Mouse (Mus musculus): ENCODE data around the gene Tcf7l2. TPM values are rescaled to one million over a fixed set of nuclear protein-coding genes. Genes with fewer than 3 reads are reported as not detected.

Gene Tcf7l2
- polyA plus RNA-seq, 1 experiment, result 10.5 TPM

- WGBS, result 84% methylated on average over 3 of the region's 3 CpGs
- Histone ChIP-seq H3K4me1 (ENCODE audit: control insufficient read depth, insufficient read depth, low read length) (no peaks in the 10 kb centered on the region), H3K27ac (ENCODE audit: control insufficient read depth, insufficient read depth, low read depth, low read length, poor library complexity) (no peak overlapping the region), H3K4me3 (replicated peaks; ENCODE audit: control insufficient read depth, low read depth, low read length) (no peak overlapping the region)
- TF ChIP-seq CTCF (IDR thresholded peaks at IDR 0.05; ENCODE audit: control insufficient read depth, insufficient read depth, low read length) (no peak), POLR2A (IDR thresholded peaks at IDR 0.05; ENCODE audit: borderline replicate concordance, control insufficient read depth, low read depth, low read length) (no peak)
Measured at GRCm38 (mm10) chr19:55714665-55715064, 27.0 kb upstream of the Tcf7l2 start.

DNA sequence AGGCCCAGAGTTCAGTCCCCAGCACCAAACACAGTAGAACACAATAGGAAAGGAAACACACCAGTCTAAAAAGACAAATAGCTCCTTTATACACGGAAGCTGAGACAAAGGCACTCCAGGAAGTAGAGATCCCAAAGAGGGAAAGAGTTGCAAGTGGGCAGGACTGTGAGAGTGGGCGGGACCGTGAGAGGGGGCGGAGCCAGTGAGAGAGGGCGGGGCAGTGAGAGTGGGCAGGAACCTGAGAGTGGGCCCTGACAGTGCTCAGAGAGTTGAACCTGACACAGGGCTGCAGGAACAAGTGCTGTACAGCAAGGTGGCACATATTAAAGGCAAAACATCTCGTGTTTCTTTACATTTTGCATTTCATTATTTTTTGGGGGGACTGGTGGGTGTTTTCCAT, 22.5 kb upstream of the Tcf7l2 start:
- 83% methylated on average over 6 of the region's 6 CpGs for WGBS
- TF ChIP-seq POLR2A (IDR thresholded peaks at IDR 0.05; ENCODE audit: borderline replicate concordance, control insufficient read depth, low read depth, low read length), result no peak
- no peak for TF ChIP-seq CTCF (IDR thresholded peaks at IDR 0.05; ENCODE audit: control insufficient read depth, insufficient read depth, low read length)
- H3K4me1 ChIP-seq (ENCODE audit: control insufficient read depth, insufficient read depth, low read length), result no peaks in the 10 kb centered on the region
- no peak overlapping the region for H3K27ac ChIP-seq (ENCODE audit: control insufficient read depth, insufficient read depth, low read depth, low read length, poor library complexity)
- no peak overlapping the region for H3K4me3 ChIP-seq (replicated peaks; ENCODE audit: control insufficient read depth, low read depth, low read length)

- H3K4me3 ChIP-seq (replicated peaks; ENCODE audit: control insufficient read depth, low read depth, low read length), result no peak overlapping the region
- H3K27ac ChIP-seq (ENCODE audit: control insufficient read depth, insufficient read depth, low read depth, low read length, poor library complexity), result no peak overlapping the region
- no peaks in the 10 kb centered on the region for H3K4me1 ChIP-seq (ENCODE audit: control insufficient read depth, insufficient read depth, low read length)
- WGBS, result 78% methylated on average over 20 of the region's 20 CpGs
- TF ChIP-seq POLR2A (IDR thresholded peaks at IDR 0.05; ENCODE audit: borderline replicate concordance, control insufficient read depth, low read depth, low read length), result no peak
Measured at GRCm38 (mm10) chr19:55719524-55720408, 21.9 kb upstream of the Tcf7l2 start.

- no peaks in the 10 kb centered on the region for H3K4me1 ChIP-seq (ENCODE audit: control insufficient read depth, insufficient read depth, low read length)
- no peak overlapping the region for H3K4me3 ChIP-seq (replicated peaks; ENCODE audit: control insufficient read depth, low read depth, low read length)
- 71% methylated on average over 16 of the region's 16 CpGs for WGBS
- TF ChIP-seq POLR2A (IDR thresholded peaks at IDR 0.05; ENCODE audit: borderline replicate concordance, control insufficient read depth, low read depth, low read length) (no peak), CTCF (IDR thresholded peaks at IDR 0.05; ENCODE audit: control insufficient read depth, insufficient read depth, low read length) (no peak)
- no peak overlapping the region for H3K27ac ChIP-seq (ENCODE audit: control insufficient read depth, insufficient read depth, low read depth, low read length, poor library complexity)
Measured at GRCm38 (mm10) chr19:55720409-55721092, 21.1 kb upstream of the Tcf7l2 start.

- 76% methylated on average over 6 of the region's 6 CpGs for WGBS
- no peaks in the 10 kb centered on the region for H3K4me1 ChIP-seq (ENCODE audit: control insufficient read depth, insufficient read depth, low read length)
- no peak overlapping the region for H3K4me3 ChIP-seq (replicated peaks; ENCODE audit: control insufficient read depth, low read depth, low read length)
- TF ChIP-seq POLR2A (IDR thresholded peaks at IDR 0.05; ENCODE audit: borderline replicate concordance, control insufficient read depth, low read depth, low read length) (no peak), CTCF (IDR thresholded peaks at IDR 0.05; ENCODE audit: control insufficient read depth, insufficient read depth, low read length) (no peak)
- H3K27ac ChIP-seq (ENCODE audit: control insufficient read depth, insufficient read depth, low read depth, low read length, poor library complexity), result no peak overlapping the region
Measured at GRCm38 (mm10) chr19:55722376-55722775, 19.2 kb upstream of the Tcf7l2 start.

DNA sequence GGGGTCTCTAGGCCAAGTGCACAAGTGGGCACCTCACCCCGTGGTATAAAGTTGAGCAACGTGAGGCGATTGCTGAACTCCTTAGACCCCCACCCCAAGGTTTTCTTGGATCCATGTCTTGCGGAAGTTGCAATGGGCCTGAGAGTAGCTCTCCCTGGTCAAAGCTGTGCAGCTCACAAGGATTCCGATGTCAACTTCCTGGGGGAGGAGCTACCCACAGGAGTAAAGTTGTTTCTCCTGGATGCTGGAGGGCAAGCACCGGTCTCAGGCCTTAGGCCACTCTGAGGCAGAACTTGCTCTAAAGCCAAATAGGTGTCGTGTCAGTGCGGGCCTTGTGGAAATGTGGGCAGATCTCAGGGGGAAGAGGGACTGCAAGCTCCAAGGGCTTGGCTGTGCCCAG, 12.2 kb upstream of the Tcf7l2 start:
- TF ChIP-seq CTCF (IDR thresholded peaks at IDR 0.05; ENCODE audit: control insufficient read depth, insufficient read depth, low read length), result no peak
- WGBS, result 76% methylated on average over 8 of the region's 8 CpGs
- Histone ChIP-seq H3K4me1 (ENCODE audit: control insufficient read depth, insufficient read depth, low read length) (no peaks in the 10 kb centered on the region), H3K4me3 (replicated peaks; ENCODE audit: control insufficient read depth, low read depth, low read length) (no peak overlapping the region), H3K27ac (ENCODE audit: control insufficient read depth, insufficient read depth, low read depth, low read length, poor library complexity) (no peak overlapping the region)

GRCm38 (mm10) chr19:55732499-55732898, 9.1 kb upstream of the Tcf7l2 start:
- H3K4me3 ChIP-seq (replicated peaks; ENCODE audit: control insufficient read depth, low read depth, low read length), result no peak overlapping the region
- no peak for TF ChIP-seq POLR2A (IDR thresholded peaks at IDR 0.05; ENCODE audit: borderline replicate concordance, control insufficient read depth, low read depth, low read length)
- no peak for TF ChIP-seq CTCF (IDR thresholded peaks at IDR 0.05; ENCODE audit: control insufficient read depth, insufficient read depth, low read length)
- H3K4me1 ChIP-seq (ENCODE audit: control insufficient read depth, insufficient read depth, low read length), result no peaks in the 10 kb centered on the region
- H3K27ac ChIP-seq (ENCODE audit: control insufficient read depth, insufficient read depth, low read depth, low read length, poor library complexity), result no peak overlapping the region
- 15% methylated on average over 6 of the region's 6 CpGs for WGBS

DNA sequence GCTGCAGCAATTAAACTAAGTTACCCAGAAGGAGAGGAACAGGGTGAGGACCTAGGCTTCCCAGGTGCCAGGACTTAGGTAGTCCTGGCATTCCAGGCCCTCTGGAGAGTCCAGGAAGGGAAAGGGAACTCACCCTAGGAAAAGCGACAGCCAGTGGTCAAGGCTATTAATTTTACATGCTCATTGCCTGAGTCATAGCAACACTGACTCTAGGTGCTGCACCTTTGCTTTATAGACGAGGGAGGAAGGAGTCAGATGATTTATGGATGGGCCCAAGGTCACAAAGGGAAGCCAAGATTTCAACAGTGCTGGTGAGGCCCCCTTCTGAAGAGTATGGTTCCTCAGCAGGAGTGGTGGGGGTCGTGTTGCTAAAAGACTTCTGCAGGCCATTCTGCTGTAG, 8.6 kb upstream of the Tcf7l2 start:
- TF ChIP-seq POLR2A (IDR thresholded peaks at IDR 0.05; ENCODE audit: borderline replicate concordance, control insufficient read depth, low read depth, low read length) (no peak), CTCF (IDR thresholded peaks at IDR 0.05; ENCODE audit: control insufficient read depth, insufficient read depth, low read length) (no peak)
- no peak overlapping the region for H3K27ac ChIP-seq (ENCODE audit: control insufficient read depth, insufficient read depth, low read depth, low read length, poor library complexity)
- H3K4me1 ChIP-seq (ENCODE audit: control insufficient read depth, insufficient read depth, low read length), result no peaks in the 10 kb centered on the region
- 20% methylated on average over 3 of the region's 3 CpGs for WGBS
- no peak overlapping the region for H3K4me3 ChIP-seq (replicated peaks; ENCODE audit: control insufficient read depth, low read depth, low read length)

Measured in bone marrow, adult 2 months (tissue).